Mouse (Mus musculus): ENCODE measurements at regions not wholly inside any gene's neighbourhood (a gene's known extent, or its start where the extent isn't known, plus 50 kb on each side); places are given as distances from the start of the nearest gene placed in this dataset.

- Histone ChIP-seq H3K27me3 (ENCODE audit: control insufficient read depth, insufficient read depth, low read length) (no peaks in the 10 kb centered on the region), H3K36me3 (ENCODE audit: control insufficient read depth, insufficient read depth, low read length) (no peaks in the 10 kb centered on the region), H3K4me3 (ENCODE audit: extremely low read depth, insufficient read depth, insufficient read length) (no peak overlapping the region), H3K27ac (ENCODE audit: insufficient read depth, low read length) (no peak overlapping the region), H3K4me1 (ENCODE audit: control insufficient read depth, insufficient read depth, insufficient read length) (no peaks in the 10 kb centered on the region)
- no peak for TF ChIP-seq CTCF (IDR thresholded peaks at IDR 0.05; ENCODE audit: extremely low read depth, insufficient read depth, insufficient read length, insufficient replicate concordance)
- TF ChIP-seq POLR2A (IDR thresholded peaks at IDR 0.05; ENCODE audit: low read depth, low read length): no peak
- DNase-seq (ENCODE audit: low read depth in 1 of 2, low spot score in 2 of 2): no peak
- WGBS: 72% methylated on average over 6 of the region's 6 CpGs
Measured at GRCm38 (mm10) chr2:159055780-159056179, 261.2 kb downstream of the Dhx35 start.

- Histone ChIP-seq H3K27me3 (ENCODE audit: control insufficient read depth, insufficient read depth, low read length) (no peaks in the 10 kb centered on the region), H3K4me3 (ENCODE audit: extremely low read depth, insufficient read depth, insufficient read length) (no peak overlapping the region)
- 82% methylated on average over 3 of the region's 3 CpGs for WGBS
Measured at GRCm38 (mm10) chr2:159056960-159057359, 262.4 kb downstream of the Dhx35 start.

DNA sequence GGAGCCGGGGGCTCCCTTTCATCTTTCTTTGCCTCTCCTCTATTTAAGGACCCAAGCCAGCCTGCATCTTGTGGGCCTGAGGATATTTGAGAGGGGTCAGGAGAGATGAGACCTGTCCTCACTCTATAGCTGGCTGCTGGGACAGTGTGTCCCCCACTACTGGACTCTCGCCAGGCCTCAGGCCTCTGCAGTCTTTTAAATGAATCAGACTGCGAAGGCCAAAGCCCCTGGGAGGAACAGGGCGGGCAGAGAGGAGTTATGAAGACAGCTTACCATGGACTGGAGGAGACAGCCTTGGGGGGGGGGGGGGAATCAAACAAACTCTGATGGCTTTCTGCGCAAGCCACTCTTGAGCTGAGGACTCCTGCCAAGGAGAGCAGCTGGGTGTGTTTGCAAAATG is 262.9 kb downstream of the Dhx35 start:
- TF ChIP-seq POLR2A (IDR thresholded peaks at IDR 0.05; ENCODE audit: low read depth, low read length) (no peak), CTCF (IDR thresholded peaks at IDR 0.05; ENCODE audit: extremely low read depth, insufficient read depth, insufficient read length, insufficient replicate concordance) (no peak)
- Histone ChIP-seq H3K27ac (ENCODE audit: insufficient read depth, low read length) (no peak overlapping the region), H3K4me3 (ENCODE audit: extremely low read depth, insufficient read depth, insufficient read length) (no peak overlapping the region), H3K36me3 (ENCODE audit: control insufficient read depth, insufficient read depth, low read length) (no peaks in the 10 kb centered on the region), H3K4me1 (ENCODE audit: control insufficient read depth, insufficient read depth, insufficient read length) (no peaks in the 10 kb centered on the region), H3K27me3 (ENCODE audit: control insufficient read depth, insufficient read depth, low read length) (no peaks in the 10 kb centered on the region)
- 82% methylated on average over 5 of the region's 5 CpGs for WGBS
- no peak for DNase-seq (ENCODE audit: low read depth in 1 of 2, low spot score in 2 of 2)

More at GRCm38 (mm10) chr2:159056960-159057359, 262.4 kb downstream of the Dhx35 start:
- DNase-seq (ENCODE audit: low read depth in 1 of 2, low spot score in 2 of 2): no peak
- Histone ChIP-seq H3K36me3 (ENCODE audit: control insufficient read depth, insufficient read depth, low read length) (no peaks in the 10 kb centered on the region), H3K4me1 (ENCODE audit: control insufficient read depth, insufficient read depth, insufficient read length) (no peaks in the 10 kb centered on the region), H3K27ac (ENCODE audit: insufficient read depth, low read length) (no peak overlapping the region)
- no peak for TF ChIP-seq POLR2A (IDR thresholded peaks at IDR 0.05; ENCODE audit: low read depth, low read length)
- no peak for TF ChIP-seq CTCF (IDR thresholded peaks at IDR 0.05; ENCODE audit: extremely low read depth, insufficient read depth, insufficient read length, insufficient replicate concordance)

DNA sequence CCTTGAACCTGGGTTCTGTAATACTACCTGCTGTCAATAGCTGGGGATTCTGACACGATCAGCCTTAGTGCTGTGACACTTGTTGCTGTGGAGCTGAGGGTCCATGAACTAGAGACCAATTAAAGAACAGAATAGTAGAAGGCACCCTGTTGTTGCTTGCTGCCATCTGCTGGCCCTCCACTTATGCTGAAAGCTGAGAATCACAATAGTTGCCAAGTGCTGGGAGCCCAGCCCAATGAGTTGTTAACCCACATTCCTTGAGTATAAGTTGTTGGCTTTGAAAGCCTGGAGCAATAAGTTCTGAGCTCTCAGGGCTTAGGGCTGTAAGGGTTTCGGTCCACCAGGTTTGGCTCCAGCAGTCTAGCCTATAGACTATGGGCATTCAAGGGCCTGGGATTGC is 267.7 kb downstream of the Dhx35 start:
- Histone ChIP-seq H3K36me3 (ENCODE audit: control insufficient read depth, insufficient read depth, low read length) (no peaks in the 10 kb centered on the region), H3K27me3 (ENCODE audit: control insufficient read depth, insufficient read depth, low read length) (no peaks in the 10 kb centered on the region), H3K4me3 (ENCODE audit: extremely low read depth, insufficient read depth, insufficient read length) (no peak overlapping the region), H3K27ac (ENCODE audit: insufficient read depth, low read length) (no peak overlapping the region), H3K4me1 (ENCODE audit: control insufficient read depth, insufficient read depth, insufficient read length) (no peaks in the 10 kb centered on the region)
- TF ChIP-seq CTCF (IDR thresholded peaks at IDR 0.05; ENCODE audit: extremely low read depth, insufficient read depth, insufficient read length, insufficient replicate concordance) (no peak), POLR2A (IDR thresholded peaks at IDR 0.05; ENCODE audit: low read depth, low read length) (no peak)
- no peak for DNase-seq (ENCODE audit: low read depth in 1 of 2, low spot score in 2 of 2)
- WGBS: 82% methylated on average over 2 of the region's 2 CpGs

GRCm38 (mm10) chr2:159062666-159063065 is 268.1 kb downstream of the Dhx35 start:
- no peak overlapping the region for H3K4me3 ChIP-seq (ENCODE audit: extremely low read depth, insufficient read depth, insufficient read length)
- H3K27me3 ChIP-seq (ENCODE audit: control insufficient read depth, insufficient read depth, low read length): no peaks in the 10 kb centered on the region
- 45% methylated on average over 2 of the region's 2 CpGs for WGBS
- TF ChIP-seq CTCF (IDR thresholded peaks at IDR 0.05; ENCODE audit: extremely low read depth, insufficient read depth, insufficient read length, insufficient replicate concordance) (no peak), POLR2A (IDR thresholded peaks at IDR 0.05; ENCODE audit: low read depth, low read length) (no peak)
- no peaks in the 10 kb centered on the region for H3K36me3 ChIP-seq (ENCODE audit: control insufficient read depth, insufficient read depth, low read length)
- H3K27ac ChIP-seq (ENCODE audit: insufficient read depth, low read length): no peak overlapping the region
- no peaks in the 10 kb centered on the region for H3K4me1 ChIP-seq (ENCODE audit: control insufficient read depth, insufficient read depth, insufficient read length)
- no peak for DNase-seq (ENCODE audit: low read depth in 1 of 2, low spot score in 2 of 2)

GRCm38 (mm10) chr2:159064403-159064970 is 269.9 kb downstream of the Dhx35 start:
- WGBS: 81% methylated on average over 9 of the region's 9 CpGs
- TF ChIP-seq POLR2A (IDR thresholded peaks at IDR 0.05; ENCODE audit: low read depth, low read length) (no peak), CTCF (IDR thresholded peaks at IDR 0.05; ENCODE audit: extremely low read depth, insufficient read depth, insufficient read length, insufficient replicate concordance) (no peak)
- H3K27me3 ChIP-seq (ENCODE audit: control insufficient read depth, insufficient read depth, low read length): no peaks in the 10 kb centered on the region
- no peak overlapping the region for H3K4me3 ChIP-seq (ENCODE audit: extremely low read depth, insufficient read depth, insufficient read length)
- DNase-seq (ENCODE audit: low read depth in 1 of 2, low spot score in 2 of 2): no peak
- H3K36me3 ChIP-seq (ENCODE audit: control insufficient read depth, insufficient read depth, low read length): no peaks in the 10 kb centered on the region
- H3K4me1 ChIP-seq (ENCODE audit: control insufficient read depth, insufficient read depth, insufficient read length): no peaks in the 10 kb centered on the region
- H3K27ac ChIP-seq (ENCODE audit: insufficient read depth, low read length): no peak overlapping the region

DNA sequence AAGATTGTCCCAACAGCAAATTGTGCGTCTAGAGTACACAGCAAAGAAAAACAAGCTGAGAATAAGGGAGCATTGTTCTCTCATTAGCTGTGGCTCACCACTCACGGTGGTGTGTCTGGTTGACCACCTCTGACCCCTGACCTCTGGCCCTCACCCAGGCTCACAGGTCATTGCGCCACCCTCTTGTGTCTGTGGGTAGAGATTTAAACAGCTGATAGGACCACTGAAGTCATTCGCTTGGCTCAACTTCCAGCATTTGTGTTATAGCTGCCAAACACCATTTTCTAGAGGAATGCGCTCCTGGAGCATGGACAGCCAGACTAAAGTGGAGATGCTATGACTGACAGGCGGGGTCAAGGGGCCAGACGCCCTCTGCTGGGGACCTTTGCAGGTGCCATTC is 272.9 kb downstream of the Dhx35 start:
- no peak for DNase-seq (ENCODE audit: low read depth in 1 of 2, low spot score in 2 of 2)
- no peaks in the 10 kb centered on the region for H3K27me3 ChIP-seq (ENCODE audit: control insufficient read depth, insufficient read depth, low read length)
- H3K4me3 ChIP-seq (ENCODE audit: extremely low read depth, insufficient read depth, insufficient read length): no peak overlapping the region
- H3K27ac ChIP-seq (ENCODE audit: insufficient read depth, low read length): no peak overlapping the region
- no peaks in the 10 kb centered on the region for H3K4me1 ChIP-seq (ENCODE audit: control insufficient read depth, insufficient read depth, insufficient read length)
- H3K36me3 ChIP-seq (ENCODE audit: control insufficient read depth, insufficient read depth, low read length): no peaks in the 10 kb centered on the region
- TF ChIP-seq CTCF (IDR thresholded peaks at IDR 0.05; ENCODE audit: extremely low read depth, insufficient read depth, insufficient read length, insufficient replicate concordance) (no peak), POLR2A (IDR thresholded peaks at IDR 0.05; ENCODE audit: low read depth, low read length) (no peak)
- WGBS: 70% methylated on average over 7 of the region's 7 CpGs
